Mouse (Mus musculus) MEL (cell line): Measurements from ENCODE around the gene Kcnd1. TPM values are rescaled to one million over a fixed set of nuclear protein-coding genes. Genes with fewer than 3 reads are reported as not detected.

ENCODE experiments used
- DNase-seq: peaks from one replicate; pipeline ENCODE4 v3.0.0; 2011; ENCODE audit warnings: low read depth, low spot score
- H3K27ac ChIP-seq: 2 replicates; pipeline ENCODE4 v1.5.1; 2012; ENCODE audit warnings: low read depth, mild to moderate bottlenecking, control low read depth, low read length, moderate library complexity; ENCODE audit not compliant: control insufficient read depth
- H3K27me3 ChIP-seq, 2 experiments: fragments of 150-350 bp in 1 of 2; sonication (generic) in 1 of 2; 2 replicates each; pipeline ENCODE4 v1.6.1; 2012; ENCODE audit warnings: low read length in 2 of 2, mild to moderate bottlenecking in 2 of 2, improper control_type of control experiment in 1 of 2, moderate library complexity in 1 of 2; ENCODE audit not compliant: insufficient read depth in 2 of 2, control insufficient read depth in 1 of 2
- H3K36me3 ChIP-seq, 2 experiments: 2 replicates each; pipeline ENCODE4 v1.6.1; 2012 to 2014; ENCODE audit warnings: low read length in 2 of 2, improper control_type of control experiment in 1 of 2, inconsistent platforms in 1 of 2, mild to moderate bottlenecking in 1 of 2; ENCODE audit not compliant: insufficient read depth in 2 of 2, control insufficient read depth in 1 of 2
- H3K4me1 ChIP-seq, 2 experiments: fragments of 150-350 bp in 1 of 2; sonication (generic) in 1 of 2; 2 replicates each; pipeline ENCODE4 v1.6.1; 2012; ENCODE audit warnings: low read length in 2 of 2, improper control_type of control experiment in 1 of 2, mild to moderate bottlenecking in 1 of 2; ENCODE audit not compliant: insufficient read depth in 2 of 2, control insufficient read depth in 1 of 2
- H3K4me3 ChIP-seq, 2 experiments: fragments of 150-350 bp in 1 of 2; sonication (generic) in 1 of 2; 2 replicates each; pipeline ENCODE4 v1.5.1; 2012; ENCODE audit warnings: low read depth in 2 of 2, low read length in 2 of 2, mild to moderate bottlenecking in 2 of 2, moderate library complexity in 2 of 2, control low read depth in 1 of 2, improper control_type of control experiment in 1 of 2; ENCODE audit not compliant: control insufficient read depth in 1 of 2, insufficient read depth in 1 of 2
- H3K79me2 ChIP-seq: 2 replicates; pipeline ENCODE4 v1.6.1; 2012; ENCODE audit warnings: mild to moderate bottlenecking, low read length, moderate library complexity; ENCODE audit not compliant: control insufficient read depth, poor library complexity, insufficient read depth
- H3K9ac ChIP-seq: 2 replicates; pipeline ENCODE4 v1.6.1; 2012; ENCODE audit warnings: low read depth, mild to moderate bottlenecking, control low read depth, low read length, moderate library complexity; ENCODE audit not compliant: control insufficient read depth, poor library complexity, severe bottlenecking
- H3K9me3 ChIP-seq: fragments of 150-350 bp; sonication (generic); replicated peaks from 2 replicates; pipeline ENCODE4 v1.6.1; 2012; ENCODE audit warnings: mild to moderate bottlenecking, low read length, improper control_type of control experiment, moderate library complexity; ENCODE audit not compliant: insufficient read depth
- BHLHE40 ChIP-seq: IDR thresholded peaks from 2 replicates; pipeline ENCODE4 v1.6.1; 2012; ENCODE audit warnings: low read depth, mild to moderate bottlenecking, inconsistent platforms, low read length, improper control_type of control experiment, borderline replicate concordance
- CHD2 ChIP-seq: IDR thresholded peaks from 2 replicates; pipeline ENCODE4 v1.6.1; 2011; ENCODE audit warnings: low read length, improper control_type of control experiment
- CTCF ChIP-seq, 3 experiments: IDR thresholded peaks in 2 of 3; conservative IDR thresholded peaks in 1 of 3; 2 replicates each; pipeline ENCODE4 v1.5.1; 2011 to 2012; ENCODE audit warnings: low read length in 3 of 3, low read depth in 2 of 3, mild to moderate bottlenecking in 2 of 3, improper control_type of control experiment in 1 of 3, inconsistent platforms in 1 of 3, mixed read lengths in 1 of 3, moderate library complexity in 1 of 3; ENCODE audit not compliant: control insufficient read depth in 1 of 3, insufficient read depth in 1 of 3, poor library complexity in 1 of 3, severe bottlenecking in 1 of 3
- E2F4 ChIP-seq: IDR thresholded peaks from 2 replicates; pipeline ENCODE4 v1.6.1; 2011; ENCODE audit warnings: low read depth, low read length, improper control_type of control experiment, borderline replicate concordance
- EP300 ChIP-seq, 2 experiments: IDR thresholded peaks; 2 replicates each; pipeline ENCODE4 v1.6.1; 2011; ENCODE audit warnings: improper control_type of control experiment in 2 of 2, low read length in 2 of 2, low read depth in 1 of 2, mild to moderate bottlenecking in 1 of 2
- ETS1 ChIP-seq: IDR thresholded peaks from 2 replicates; pipeline ENCODE4 v1.6.1; 2012; ENCODE audit warnings: low read depth, mild to moderate bottlenecking, inconsistent platforms, low read length, improper control_type of control experiment, moderate library complexity
- GABPA ChIP-seq: IDR thresholded peaks from 2 replicates; pipeline ENCODE4 v1.6.1; 2012; ENCODE audit warnings: low read depth, mild to moderate bottlenecking, inconsistent platforms, low read length, improper control_type of control experiment, moderate library complexity
- HCFC1 ChIP-seq: IDR thresholded peaks from 2 replicates; pipeline ENCODE4 v1.6.1; 2012; ENCODE audit warnings: low read depth, mild to moderate bottlenecking, inconsistent platforms, low read length, improper control_type of control experiment, moderate library complexity
- JUND ChIP-seq: IDR thresholded peaks from 2 replicates; pipeline ENCODE4 v1.6.1; 2011; ENCODE audit warnings: low read depth, mild to moderate bottlenecking, improper control_type of control experiment, low read length
- KAT2A ChIP-seq: conservative IDR thresholded peaks from 2 replicates; pipeline ENCODE4 v1.6.1; 2012; ENCODE audit warnings: low read depth, low read length, improper control_type of control experiment, inconsistent platforms
- MAFK ChIP-seq: IDR thresholded peaks from 2 replicates; pipeline ENCODE4 v1.6.1; 2011; ENCODE audit warnings: low read depth, mild to moderate bottlenecking, low read length, improper control_type of control experiment, borderline replicate concordance
- MAZ ChIP-seq: IDR thresholded peaks from 2 replicates; pipeline ENCODE4 v1.6.1; 2012; ENCODE audit warnings: low read depth, mild to moderate bottlenecking, inconsistent platforms, low read length, improper control_type of control experiment
- MXI1 ChIP-seq: IDR thresholded peaks from 2 replicates; pipeline ENCODE4 v1.6.1; 2011; ENCODE audit warnings: mild to moderate bottlenecking, low read depth, low read length, improper control_type of control experiment
- MYC ChIP-seq: IDR thresholded peaks from 2 replicates; pipeline ENCODE4 v1.6.1; 2011; ENCODE audit warnings: low read depth, mild to moderate bottlenecking, low read length, improper control_type of control experiment, moderate library complexity
- POLR2A ChIP-seq, 2 experiments: IDR thresholded peaks; 2 replicates each; pipeline ENCODE4 v1.6.1; 2011 to 2012; ENCODE audit warnings: low read length in 2 of 2, mild to moderate bottlenecking in 2 of 2, control low read depth in 1 of 2, improper control_type of control experiment in 1 of 2, low read depth in 1 of 2, moderate library complexity in 1 of 2; ENCODE audit not compliant: control insufficient read depth in 1 of 2, insufficient read depth in 1 of 2, poor library complexity in 1 of 2
- POLR2AphosphoS5 ChIP-seq: IDR thresholded peaks from 2 replicates; pipeline ENCODE4 v1.6.1; 2012; ENCODE audit warnings: low read depth, borderline replicate concordance, mild to moderate bottlenecking, inconsistent platforms, low read length, moderate library complexity, mixed read lengths
- RAD21 ChIP-seq: IDR thresholded peaks from 2 replicates; pipeline ENCODE4 v1.6.1; 2011; ENCODE audit warnings: mild to moderate bottlenecking, low read depth, low read length, improper control_type of control experiment
- RCOR1 ChIP-seq: IDR thresholded peaks from 2 replicates; pipeline ENCODE4 v1.6.1; 2012; ENCODE audit warnings: low read depth, mild to moderate bottlenecking, inconsistent platforms, low read length, improper control_type of control experiment
- SMC3 ChIP-seq: IDR thresholded peaks from 2 replicates; pipeline ENCODE4 v1.6.1; 2011; ENCODE audit warnings: low read depth, low read length, improper control_type of control experiment
- TBP ChIP-seq: IDR thresholded peaks from 2 replicates; pipeline ENCODE4 v1.8.0; 2011; ENCODE audit warnings: low read depth, low read length, improper control_type of control experiment
- TCF12 ChIP-seq: IDR thresholded peaks from 2 replicates; pipeline ENCODE4 v1.6.1; 2014; ENCODE audit warnings: low read depth, mild to moderate bottlenecking, inconsistent platforms, low read length, improper control_type of control experiment, moderate library complexity
- UBTF ChIP-seq: IDR thresholded peaks from 2 replicates; pipeline ENCODE4 v1.6.1; 2012; ENCODE audit warnings: low read depth, mild to moderate bottlenecking, inconsistent platforms, low read length, improper control_type of control experiment, moderate library complexity, borderline replicate concordance; ENCODE audit not compliant: insufficient read depth
- USF1 ChIP-seq: IDR thresholded peaks from 2 replicates; pipeline ENCODE4 v1.6.1; 2014; ENCODE audit warnings: low read depth, mild to moderate bottlenecking, inconsistent platforms, low read length, improper control_type of control experiment, moderate library complexity
- USF2 ChIP-seq, 2 experiments: IDR thresholded peaks; 2 replicates each; pipeline ENCODE4 v1.6.1; 2011 to 2012; ENCODE audit warnings: improper control_type of control experiment in 2 of 2, low read length in 2 of 2, borderline replicate concordance in 1 of 2, inconsistent platforms in 1 of 2, low read depth in 1 of 2, mild to moderate bottlenecking in 1 of 2; ENCODE audit not compliant: insufficient read depth in 1 of 2
- ZC3H11A ChIP-seq: IDR thresholded peaks from 2 replicates; pipeline ENCODE4 v1.6.1; 2012; ENCODE audit warnings: low read depth, mild to moderate bottlenecking, inconsistent platforms, low read length, improper control_type of control experiment
- ZNF384 ChIP-seq: IDR thresholded peaks from 2 replicates; pipeline ENCODE4 v1.6.1; 2012; ENCODE audit warnings: low read depth, mild to moderate bottlenecking, inconsistent platforms, low read length, improper control_type of control experiment
- polyA plus RNA-seq, 2 experiments: library from polyadenylated mRNA; stranded (reverse) in 1 of 2; unstranded in 1 of 2; fragments of >175 nt in 1 of 2; fragments of >200 nt in 1 of 2; gene quantifications; 2 replicates each; pipeline versions ENCODE4 v1.2.1 to v1.2.4; 2012; ENCODE audit warnings: low replicate concordance in 2 of 2, low read depth in 1 of 2; ENCODE audit not compliant: insufficient read length in 2 of 2, insufficient read depth in 1 of 2, missing spikeins in 1 of 2
- total RNA-seq: library from RNA; depleted of rRNA; stranded (reverse); fragments of 300-350 nt; gene quantifications from 2 replicates; pipeline ENCODE4 v1.2.3, GENCODE M21; 2012

Gene Kcnd1
- total and polyA plus RNA-seq, 3 experiments, result 0.31 to 1.4 TPM; not detected in 1

GRCm38 (mm10) chrX:7779294-7779693, 42.8 kb upstream of the Kcnd1 start (continued):
- 0 out of 2 replicates have a peak, but pooled peaks have one; percentile 36 for TF ChIP-seq TCF12

DNA sequence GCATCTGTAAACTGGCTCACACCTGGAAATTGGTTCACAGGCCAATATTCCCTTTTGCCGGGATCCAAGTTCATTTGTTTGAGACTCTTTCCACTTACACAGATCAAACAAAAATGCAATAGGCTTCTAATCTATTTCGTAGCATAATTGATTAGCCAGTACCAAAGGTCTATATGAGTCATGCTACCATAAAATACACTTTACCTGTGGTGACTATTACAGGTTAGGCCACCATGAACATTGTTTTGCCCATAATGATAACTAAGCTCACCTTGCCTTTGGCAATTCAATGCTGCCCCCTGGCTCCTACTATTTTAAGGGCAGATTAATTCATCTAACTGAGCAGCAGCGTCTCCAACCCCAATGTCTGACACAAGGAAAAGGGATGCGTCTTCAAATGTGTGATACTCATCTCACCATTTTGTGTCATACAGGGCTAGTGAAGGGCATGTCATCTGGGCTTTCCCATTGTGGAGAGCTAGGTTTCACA, 39.4 kb upstream of the Kcnd1 start:
- TF ChIP-seq ZC3H11A, result peak; percentile 50
- TF ChIP-seq SMC3, result peak; percentile 64
- TF ChIP-seq RAD21, result peak; percentile 54
- TF ChIP-seq ETS1, result no peak
- TF ChIP-seq GABPA, result no peak
- TF ChIP-seq CTCF (IDR thresholded peaks at IDR 0.05 in 2 of 3, conservative IDR thresholded peaks at IDR 0.05 in 1 of 3; ENCODE audit: control insufficient read depth in 1 of 3, insufficient read depth in 1 of 3, low read depth in 2 of 3, low read length in 3 of 3, poor library complexity in 1 of 3, severe bottlenecking in 1 of 3), result peak in 1 of 3 experiments; percentile 51; a peak in 2 of 6 replicates
- no peak for TF ChIP-seq TCF12
- Histone ChIP-seq H3K36me3 (peaks cover 0 to 19% of the 10 kb centered on the region in 2 experiments; a peak in 2 of 4 replicates), H3K27ac (no peak overlapping the region), H3K27me3 (no peaks in the 10 kb centered on the region), H3K4me3 (no peak overlapping the region), H3K9me3 (no peaks in the 10 kb centered on the region), H3K9ac (no peak overlapping the region), H3K4me1 (peaks cover 5 to 16% of the 10 kb centered on the region in 2 experiments), H3K79me2 (no peaks in the 10 kb centered on the region; the same call in 1 of the 2 replicates)
- DNase-seq, result no peak

GRCm38 (mm10) chrX:7789542-7790136, 32.5 kb upstream of the Kcnd1 start, which contains the start of gene Gripap1:
Gene Gripap1 (plus strand): TSS chrX:7789765.
- DNase-seq, result peak; percentile 98
- H3K27ac ChIP-seq, result peak within 1 kb of the TSS; percentile 68
- TF ChIP-seq POLR2A (IDR thresholded peaks at IDR 0.05; ENCODE audit: control insufficient read depth in 1 of 2, insufficient read depth in 1 of 2, low read depth in 1 of 2, low read length in 2 of 2, poor library complexity in 1 of 2) (peak; percentile 70 to 87), MAZ (no peak; the same call in 1 of the 2 replicates), BHLHE40 (peak; percentile 58; the same call in 1 of the 2 replicates), MAFK (no peak), UBTF (no peak), MXI1 (peak; percentile 82), TBP (peak; percentile 89), KAT2A (peak; percentile 66), RCOR1 (peak; percentile 50; the same call in 1 of the 2 replicates), USF2 (IDR thresholded peaks at IDR 0.05; ENCODE audit: borderline replicate concordance in 1 of 2, insufficient read depth in 1 of 2, low read depth in 1 of 2, low read length in 2 of 2) (no peak), EP300 (IDR thresholded peaks at IDR 0.05; ENCODE audit: low read depth in 1 of 2, low read length in 2 of 2) (peak in 1 of 2 experiments; percentile 33; a peak in 1 of 4 replicates), HCFC1 (peak; percentile 85), CTCF (IDR thresholded peaks at IDR 0.05 in 2 of 3, conservative IDR thresholded peaks at IDR 0.05 in 1 of 3; ENCODE audit: control insufficient read depth in 1 of 3, insufficient read depth in 1 of 3, low read depth in 2 of 3, low read length in 3 of 3, poor library complexity in 1 of 3, severe bottlenecking in 1 of 3) (no peak), ZNF384 (0 out of 2 replicates have a peak, but pooled peaks have one; percentile 16), CHD2 (peak; percentile 65), E2F4 (no peak), MYC (peak; percentile 77), SMC3 (no peak), TCF12 (peak; percentile 88), JUND (no peak), USF1 (no peak), ZC3H11A (no peak), POLR2AphosphoS5 (no peak)

More at GRCm38 (mm10) chrX:7789542-7790136, 32.5 kb upstream of the Kcnd1 start, which contains the start of gene Gripap1:
- Histone ChIP-seq H3K9ac (peak within 1 kb of the TSS; percentile 85), H3K36me3 (peaks cover 0 to 17% of the 10 kb centered on the region in 2 experiments; a peak in 2 of 4 replicates), H3K79me2 (peaks cover 12% of the 10 kb centered on the region), H3K4me1 (peaks cover 3 to 15% of the 10 kb centered on the region in 2 experiments; a peak in 3 of 4 replicates), H3K9me3 (no peaks in the 10 kb centered on the region), H3K27me3 (no peaks in the 10 kb centered on the region), H3K4me3 (peak within 1 kb of the TSS; percentile 70 to 85)
